Mouse (Mus musculus) MEL (cell line): ENCODE results near the gene Gm37240. TPM values are rescaled to one million over a fixed set of nuclear protein-coding genes. Genes with fewer than 3 reads are reported as not detected.

Experiments used
- DNase-seq: peaks from one replicate; pipeline ENCODE4 v3.0.0; 2011; ENCODE audit warnings: low read depth, low spot score
- H3K27ac ChIP-seq: 2 replicates; pipeline ENCODE4 v1.5.1; 2012; ENCODE audit warnings: low read depth, mild to moderate bottlenecking, control low read depth, low read length, moderate library complexity; ENCODE audit not compliant: control insufficient read depth
- H3K27me3 ChIP-seq, 2 experiments: fragments of 150-350 bp in 1 of 2; sonication (generic) in 1 of 2; 2 replicates each; pipeline ENCODE4 v1.6.1; 2012; ENCODE audit warnings: low read length in 2 of 2, mild to moderate bottlenecking in 2 of 2, improper control_type of control experiment in 1 of 2, moderate library complexity in 1 of 2; ENCODE audit not compliant: insufficient read depth in 2 of 2, control insufficient read depth in 1 of 2
- H3K36me3 ChIP-seq, 2 experiments: 2 replicates each; pipeline ENCODE4 v1.6.1; 2012 to 2014; ENCODE audit warnings: low read length in 2 of 2, improper control_type of control experiment in 1 of 2, inconsistent platforms in 1 of 2, mild to moderate bottlenecking in 1 of 2; ENCODE audit not compliant: insufficient read depth in 2 of 2, control insufficient read depth in 1 of 2
- H3K4me1 ChIP-seq, 2 experiments: fragments of 150-350 bp in 1 of 2; sonication (generic) in 1 of 2; 2 replicates each; pipeline ENCODE4 v1.6.1; 2012; ENCODE audit warnings: low read length in 2 of 2, improper control_type of control experiment in 1 of 2, mild to moderate bottlenecking in 1 of 2; ENCODE audit not compliant: insufficient read depth in 2 of 2, control insufficient read depth in 1 of 2
- H3K4me3 ChIP-seq, 2 experiments: fragments of 150-350 bp in 1 of 2; sonication (generic) in 1 of 2; 2 replicates each; pipeline ENCODE4 v1.5.1; 2012; ENCODE audit warnings: low read depth in 2 of 2, low read length in 2 of 2, mild to moderate bottlenecking in 2 of 2, moderate library complexity in 2 of 2, control low read depth in 1 of 2, improper control_type of control experiment in 1 of 2; ENCODE audit not compliant: control insufficient read depth in 1 of 2, insufficient read depth in 1 of 2
- H3K79me2 ChIP-seq: 2 replicates; pipeline ENCODE4 v1.6.1; 2012; ENCODE audit warnings: mild to moderate bottlenecking, low read length, moderate library complexity; ENCODE audit not compliant: control insufficient read depth, poor library complexity, insufficient read depth
- H3K9ac ChIP-seq: 2 replicates; pipeline ENCODE4 v1.6.1; 2012; ENCODE audit warnings: low read depth, mild to moderate bottlenecking, control low read depth, low read length, moderate library complexity; ENCODE audit not compliant: control insufficient read depth, poor library complexity, severe bottlenecking
- H3K9me3 ChIP-seq: fragments of 150-350 bp; sonication (generic); replicated peaks from 2 replicates; pipeline ENCODE4 v1.6.1; 2012; ENCODE audit warnings: mild to moderate bottlenecking, low read length, improper control_type of control experiment, moderate library complexity; ENCODE audit not compliant: insufficient read depth
- BHLHE40 ChIP-seq: IDR thresholded peaks from 2 replicates; pipeline ENCODE4 v1.6.1; 2012; ENCODE audit warnings: low read depth, mild to moderate bottlenecking, inconsistent platforms, low read length, improper control_type of control experiment, borderline replicate concordance
- E2F4 ChIP-seq: IDR thresholded peaks from 2 replicates; pipeline ENCODE4 v1.6.1; 2011; ENCODE audit warnings: low read depth, low read length, improper control_type of control experiment, borderline replicate concordance
- ELF1 ChIP-seq: IDR thresholded peaks from 2 replicates; pipeline ENCODE4 v1.6.1; 2014; ENCODE audit warnings: low read depth, mild to moderate bottlenecking, inconsistent platforms, low read length, improper control_type of control experiment, moderate library complexity
- GATA1 ChIP-seq: IDR thresholded peaks from 2 replicates; pipeline ENCODE4 v1.6.1; 2011; ENCODE audit warnings: low read depth, low read length, improper control_type of control experiment
- KAT2A ChIP-seq: conservative IDR thresholded peaks from 2 replicates; pipeline ENCODE4 v1.6.1; 2012; ENCODE audit warnings: low read depth, low read length, improper control_type of control experiment, inconsistent platforms
- MAFK ChIP-seq: IDR thresholded peaks from 2 replicates; pipeline ENCODE4 v1.6.1; 2011; ENCODE audit warnings: low read depth, mild to moderate bottlenecking, low read length, improper control_type of control experiment, borderline replicate concordance
- MAZ ChIP-seq: IDR thresholded peaks from 2 replicates; pipeline ENCODE4 v1.6.1; 2012; ENCODE audit warnings: low read depth, mild to moderate bottlenecking, inconsistent platforms, low read length, improper control_type of control experiment
- MEF2A ChIP-seq: IDR thresholded peaks from 2 replicates; pipeline ENCODE4 v1.6.1; 2014; ENCODE audit warnings: low read depth, mild to moderate bottlenecking, inconsistent platforms, low read length, improper control_type of control experiment; ENCODE audit not compliant: poor library complexity, insufficient replicate concordance, severe bottlenecking; ENCODE audit errors: extremely low read depth
- POLR2A ChIP-seq, 2 experiments: IDR thresholded peaks; 2 replicates each; pipeline ENCODE4 v1.6.1; 2011 to 2012; ENCODE audit warnings: low read length in 2 of 2, mild to moderate bottlenecking in 2 of 2, control low read depth in 1 of 2, improper control_type of control experiment in 1 of 2, low read depth in 1 of 2, moderate library complexity in 1 of 2; ENCODE audit not compliant: control insufficient read depth in 1 of 2, insufficient read depth in 1 of 2, poor library complexity in 1 of 2
- POLR2AphosphoS5 ChIP-seq: IDR thresholded peaks from 2 replicates; pipeline ENCODE4 v1.6.1; 2012; ENCODE audit warnings: low read depth, borderline replicate concordance, mild to moderate bottlenecking, inconsistent platforms, low read length, moderate library complexity, mixed read lengths
- TBP ChIP-seq: IDR thresholded peaks from 2 replicates; pipeline ENCODE4 v1.8.0; 2011; ENCODE audit warnings: low read depth, low read length, improper control_type of control experiment
- TCF12 ChIP-seq: IDR thresholded peaks from 2 replicates; pipeline ENCODE4 v1.6.1; 2014; ENCODE audit warnings: low read depth, mild to moderate bottlenecking, inconsistent platforms, low read length, improper control_type of control experiment, moderate library complexity
- UBTF ChIP-seq: IDR thresholded peaks from 2 replicates; pipeline ENCODE4 v1.6.1; 2012; ENCODE audit warnings: low read depth, mild to moderate bottlenecking, inconsistent platforms, low read length, improper control_type of control experiment, moderate library complexity, borderline replicate concordance; ENCODE audit not compliant: insufficient read depth
- ZNF384 ChIP-seq: IDR thresholded peaks from 2 replicates; pipeline ENCODE4 v1.6.1; 2012; ENCODE audit warnings: low read depth, mild to moderate bottlenecking, inconsistent platforms, low read length, improper control_type of control experiment
- polyA plus RNA-seq, 2 experiments: library from polyadenylated mRNA; stranded (reverse) in 1 of 2; unstranded in 1 of 2; fragments of >175 nt in 1 of 2; fragments of >200 nt in 1 of 2; gene quantifications; 2 replicates each; pipeline versions ENCODE4 v1.2.1 to v1.2.4; 2012; ENCODE audit warnings: low replicate concordance in 2 of 2, low read depth in 1 of 2; ENCODE audit not compliant: insufficient read length in 2 of 2, insufficient read depth in 1 of 2, missing spikeins in 1 of 2
- total RNA-seq: library from RNA; depleted of rRNA; stranded (reverse); fragments of 300-350 nt; gene quantifications from 2 replicates; pipeline ENCODE4 v1.2.3, GENCODE M21; 2012

Gm37240 gene
- total and polyA plus RNA-seq, 3 experiments = 0.04 TPM; not detected in 2

DNA sequence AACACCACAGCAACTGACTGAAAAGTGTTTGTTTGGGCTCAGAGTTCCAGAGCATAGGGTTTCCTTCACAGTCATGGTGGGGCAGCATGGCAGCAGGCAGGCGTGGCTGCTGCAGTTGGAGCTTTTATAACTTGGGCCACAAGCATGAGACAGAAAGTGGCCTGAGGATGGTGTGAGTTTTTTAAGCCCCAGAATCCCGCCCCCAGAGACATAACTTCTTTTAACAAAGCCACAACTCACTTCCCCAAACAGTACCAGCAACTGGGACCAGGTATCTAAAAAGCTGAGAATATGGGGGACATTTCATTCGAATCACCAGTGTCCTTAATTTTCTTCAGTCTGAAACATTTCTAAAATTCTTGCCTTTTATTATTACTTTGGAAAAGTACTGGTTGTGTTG lies 1049.3 kb downstream of the Gm37240 start:
- Histone ChIP-seq H3K4me3 (no peak overlapping the region), H3K79me2 (peaks cover 23% of the 10 kb centered on the region; the same call in 1 of the 2 replicates), H3K4me1 (peaks cover 2 to 4% of the 10 kb centered on the region in 2 experiments; a peak in 3 of 4 replicates), H3K9ac (no peak overlapping the region), H3K27ac (no peak overlapping the region), H3K9me3 (no peaks in the 10 kb centered on the region), H3K36me3 (peaks cover 3 to 17% of the 10 kb centered on the region in 2 experiments), H3K27me3 (no peaks in the 10 kb centered on the region)
- no peak for DNase-seq
- no peak for TF ChIP-seq POLR2AphosphoS5
- TF ChIP-seq POLR2A (IDR thresholded peaks at IDR 0.05; ENCODE audit: control insufficient read depth in 1 of 2, insufficient read depth in 1 of 2, low read depth in 1 of 2, low read length in 2 of 2, poor library complexity in 1 of 2) = no peak
- TF ChIP-seq KAT2A = no peak
- no peak for TF ChIP-seq TBP
- no peak for TF ChIP-seq E2F4
- TF ChIP-seq ELF1 = no peak
- TF ChIP-seq MEF2A = no peak

DNA sequence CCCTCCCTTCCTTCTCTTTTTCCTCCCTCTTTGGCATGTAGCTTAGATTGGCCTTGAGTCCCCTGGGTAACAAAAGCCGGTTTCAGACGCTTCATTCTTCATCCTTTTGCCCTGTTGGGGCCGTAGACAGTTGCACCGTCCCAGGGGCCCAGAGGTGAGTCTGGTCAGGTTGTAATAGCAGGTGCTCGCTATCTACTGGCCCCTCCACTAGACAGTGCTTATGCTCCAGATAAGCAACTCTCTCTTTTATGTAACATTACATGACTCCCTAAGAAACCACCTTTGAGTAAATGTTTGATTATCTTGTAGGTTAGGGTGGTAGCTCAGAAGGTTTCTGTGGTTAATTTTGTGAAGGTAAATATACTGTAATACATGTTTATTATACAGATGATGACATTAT lies 1051.3 kb downstream of the Gm37240 start:
- H3K36me3 ChIP-seq = peaks cover 3 to 19% of the 10 kb centered on the region in 2 experiments
- no peaks in the 10 kb centered on the region for H3K27me3 ChIP-seq
- DNase-seq = no peak
- H3K9me3 ChIP-seq = no peaks in the 10 kb centered on the region
- H3K4me1 ChIP-seq = peaks cover 4 to 5% of the 10 kb centered on the region in 2 experiments; a peak in 2 of 4 replicates
- peaks cover 21% of the 10 kb centered on the region for H3K79me2 ChIP-seq
- H3K4me3 ChIP-seq = no peak overlapping the region
- no peak overlapping the region for H3K9ac ChIP-seq
- TF ChIP-seq MAFK (no peak), MAZ (no peak), UBTF (no peak), BHLHE40 (no peak), TCF12 (no peak), GATA1 (peak; percentile 33; the same call in 1 of the 2 replicates)
- H3K27ac ChIP-seq = no peak overlapping the region

DNA sequence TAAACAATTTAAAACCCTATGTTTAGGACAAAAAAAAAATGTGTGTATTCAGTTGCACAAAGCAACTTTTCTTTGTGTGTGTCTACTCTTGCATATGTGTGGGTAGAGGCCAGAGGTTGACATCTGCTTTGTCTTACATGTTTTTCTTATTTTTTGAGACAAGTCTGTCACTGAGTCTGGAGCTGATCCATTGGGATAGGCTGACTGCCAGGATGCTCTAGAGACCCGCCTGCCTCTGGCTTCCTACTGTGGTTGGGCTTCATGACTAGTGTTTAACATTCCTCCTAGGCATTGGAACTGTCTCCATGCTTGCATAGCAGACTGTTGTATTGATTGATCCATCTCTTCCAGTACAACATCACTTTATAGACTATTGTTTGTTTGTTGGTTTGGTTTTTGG lies 1058.0 kb downstream of the Gm37240 start:
- no peak for TF ChIP-seq MAZ
- peak; percentile 37; the same call in 1 of the 2 replicates for TF ChIP-seq ZNF384
- no peaks in the 10 kb centered on the region for H3K9me3 ChIP-seq
- H3K4me1 ChIP-seq = peaks cover 13 to 33% of the 10 kb centered on the region in 2 experiments
- no peak overlapping the region for H3K9ac ChIP-seq
- H3K4me3 ChIP-seq = no peak overlapping the region
- no peak for DNase-seq
- H3K36me3 ChIP-seq = peaks cover 0 to 54% of the 10 kb centered on the region in 2 experiments; a peak in 3 of 4 replicates
- H3K79me2 ChIP-seq = peaks cover 42% of the 10 kb centered on the region
- no peaks in the 10 kb centered on the region for H3K27me3 ChIP-seq
- H3K27ac ChIP-seq = no peak overlapping the region
